16 mouse cellular contexts compared by ENCODE assay signal in the genomic region with DNA sequence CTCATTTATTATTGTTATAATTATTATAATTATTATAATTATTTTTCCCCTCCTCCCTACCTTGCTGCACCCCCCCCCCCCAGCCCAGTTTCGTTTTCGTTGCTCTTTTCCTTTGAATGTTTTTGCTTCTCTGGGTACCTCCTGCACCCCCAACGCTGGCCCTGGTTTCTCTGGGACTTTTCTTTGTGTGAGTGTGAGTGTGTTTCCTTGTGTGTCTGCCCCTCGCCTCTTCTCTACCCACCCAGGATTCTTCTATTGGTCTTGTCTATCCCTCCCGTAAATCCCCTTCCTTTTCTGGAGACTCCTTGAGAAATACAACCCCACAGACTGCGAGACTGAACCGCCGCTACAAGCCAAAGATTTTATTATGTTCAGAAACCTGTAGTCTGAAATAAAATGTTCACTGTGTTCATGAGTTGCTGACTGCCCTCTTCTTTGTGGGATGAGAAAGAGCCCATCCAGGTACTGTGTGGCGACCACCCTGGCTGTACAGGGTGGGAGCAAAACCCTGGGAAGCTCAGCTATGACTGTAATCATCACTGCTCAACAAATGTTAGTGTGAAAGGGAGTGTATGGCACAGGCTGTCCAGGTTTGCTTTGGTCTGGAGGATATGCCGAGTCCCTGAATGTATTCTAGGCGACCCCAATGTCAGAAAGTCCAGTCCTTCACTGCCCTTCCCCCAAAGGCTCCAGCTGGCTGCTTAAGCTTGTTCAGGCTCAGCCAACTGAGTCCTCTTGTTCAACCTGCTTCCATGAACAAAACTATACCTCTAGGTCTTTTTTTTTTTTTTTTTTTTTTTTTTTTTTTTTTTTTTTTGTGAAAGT. TPM values are rescaled to one million over a fixed set of nuclear protein-coding genes. Genes with fewer than 3 reads are reported as not detected.
DNase-seq lines count a peak whose midpoint lies in the region; ATAC-seq and TF ChIP-seq lines count a peak whose summit lies in the region.
"Had no signal": no experiment of that assay in that cellular context is flagged by ENCODE, and none has a peak within 500 bp of the region (broad histone marks: within the 10 kb centered on the region; RNA-seq: fewer than 3 reads in every experiment).

No protein-coding gene starts in this region.

- no peaks in the 10 kb centered on the region for H3K4me1 ChIP-seq in hindbrain, embryonic 14.5 days (replicated peaks; ENCODE audit: control insufficient read depth, insufficient read depth, low read length)
- H3K4me1 ChIP-seq in midbrain, embryonic 14.5 days (ENCODE audit: control insufficient read depth, insufficient read depth, low read length): no peaks in the 10 kb centered on the region

- H3K36me3 ChIP-seq in hindbrain, embryonic 14.5 days (replicated peaks; ENCODE audit: control insufficient read depth, insufficient read depth): no peaks in the 10 kb centered on the region
- no peaks in the 10 kb centered on the region for H3K36me3 ChIP-seq in midbrain, embryonic 14.5 days (ENCODE audit: control insufficient read depth, insufficient read depth, low read length)
- H3K36me3 ChIP-seq: intestine, embryonic 15.5 days had no signal

- no peak overlapping the region for H3K27ac ChIP-seq in hindbrain, embryonic 14.5 days
- peak overlapping the region; percentile 82 for H3K27ac ChIP-seq in midbrain, embryonic 14.5 days (replicated peaks; ENCODE audit: low read depth, low read length)
- H3K27ac ChIP-seq: intestine, embryonic 15.5 days; liver, embryonic 14.5 days had no signal

- H3K4me2 ChIP-seq in hindbrain, embryonic 14.5 days (replicated peaks): peak overlapping the region; percentile 56
- H3K4me2 ChIP-seq in midbrain, embryonic 14.5 days (ENCODE audit: low read length): peak overlapping the region; percentile 75

- ATAC-seq in hindbrain, embryonic 14.5 days (ENCODE audit: low FRiP score): no peak
- no peak for ATAC-seq in midbrain, embryonic 14.5 days (ENCODE audit: low FRiP score, low TSS enrichment)
- ATAC-seq: intestine, embryonic 15.5 days had no signal

- H3K9ac ChIP-seq in hindbrain, embryonic 14.5 days: peak overlapping the region; percentile 65; the same call in 1 of the 2 replicates
- peak overlapping the region; percentile 91 for H3K9ac ChIP-seq in midbrain, embryonic 14.5 days (replicated peaks; ENCODE audit: low read length)
- H3K9ac ChIP-seq: intestine, embryonic 15.5 days; liver, embryonic 14.5 days had no signal

- no peaks in the 10 kb centered on the region for H3K9me3 ChIP-seq in hindbrain, embryonic 14.5 days (ENCODE audit: control insufficient read depth, low read length)
- no peaks in the 10 kb centered on the region for H3K9me3 ChIP-seq in midbrain, embryonic 14.5 days (ENCODE audit: control insufficient read depth, low read length)
- H3K9me3 ChIP-seq: intestine, embryonic 15.5 days had no signal

- no peak for TF ChIP-seq POLR2A in brain, embryonic 14.5 days (IDR thresholded peaks at IDR 0.05; ENCODE audit: borderline replicate concordance, extremely low read depth, insufficient read depth, insufficient read length, poor library complexity, severe bottlenecking)

- peak; percentile 37 to 49 for DNase-seq in cerebellum, postnatal 14 days
- DNase-seq in cerebellum, postnatal 4 days (ENCODE audit: low spot score in 2 of 2): no peak
- peak; percentile 53 for DNase-seq in brain, embryonic 14.5 days (ENCODE audit: low read depth)
- DNase-seq in hindbrain, embryonic 14.5 days (ENCODE audit: low spot score): peak; percentile 46
- peak; percentile 62 for DNase-seq in midbrain, embryonic 14.5 days
- DNase-seq in lung, adult 18-20 months: no peak
- DNase-seq in gastrocnemius, postnatal 10 days: no peak
- no peak for DNase-seq in testis, postnatal 10 days (ENCODE audit: low spot score)
- DNase-seq: cerebellum, adult 9-11 months; kidney, postnatal 25 days; spleen, adult 18-20 months had no signal

- H3K27me3 ChIP-seq in hindbrain, embryonic 14.5 days (ENCODE audit: control insufficient read depth, insufficient read depth, low read length): peaks cover 84% of the 10 kb centered on the region
- peaks cover 59% of the 10 kb centered on the region for H3K27me3 ChIP-seq in midbrain, embryonic 14.5 days (ENCODE audit: control insufficient read depth, insufficient read depth, low read length)

- peak overlapping the region; percentile 39 for H3K4me3 ChIP-seq in hindbrain, embryonic 14.5 days (replicated peaks; ENCODE audit: low read length)
- H3K4me3 ChIP-seq in midbrain, embryonic 14.5 days (replicated peaks; ENCODE audit: low read depth, low read length): peak overlapping the region; percentile 59

- no peak for TF ChIP-seq CTCF in brain, embryonic 14.5 days (IDR thresholded peaks at IDR 0.05; ENCODE audit: borderline replicate concordance, extremely low read depth, insufficient read depth, insufficient read length)

- 3% methylated on average over 11 of the region's 11 CpGs for WGBS in hindbrain, embryonic 14.5 days
- WGBS in midbrain, embryonic 14.5 days: 6% methylated on average over 11 of the region's 11 CpGs

RNA-seq across cellular contexts. Expression of gene En1, which starts 5.6 kb away (rescaled TPM):
- polyA plus RNA-seq in brain, embryonic 14.5 days (2012; rRNA removed): 7.4 and 17.2 TPM in 2 replicates
- 2.7 and 6.2 TPM in 2 replicates for polyA plus RNA-seq in hindbrain, embryonic 14.5 days (2014; fragmentation: Nextera tagmentation; extraction: Ambion mirVana)
- 16.8 and 18.3 TPM in 2 replicates for polyA plus RNA-seq in midbrain, embryonic 14.5 days (2014; fragmentation: Nextera tagmentation; extraction: Ambion mirVana)
- 1 to 10 TPM; 7.3 to 9.2 TPM for total RNA-seq in gastrocnemius, postnatal 10 days (2021)
- total RNA-seq: left cerebral cortex, adult 18-20 months had no signal
- polyA plus RNA-seq: forebrain, embryonic 14.5 days; gonadal fat pad, adult 2 months; intestine, embryonic 15.5 days had no signal

Comparison
In these comparisons a context has a peak if more than half of its experiments do, and no peak if none do; other contexts are left out.
1. DNase-seq: peak in cerebellum, postnatal 14 days (2 of 2), brain, embryonic 14.5 days (single experiment), hindbrain, embryonic 14.5 days (single experiment) and midbrain, embryonic 14.5 days (single experiment); none in cerebellum, postnatal 4 days (0 of 2), lung, adult 18-20 months (0 of 2), gastrocnemius, postnatal 10 days (single experiment) and testis, postnatal 10 days (single experiment).